Comparison of ENCODE assay signal across 18 mouse cellular contexts in genomic region chr12:99736971-99737370, GRCm38 (mm10).
DNase-seq lines count a peak whose midpoint lies in the region; ATAC-seq and TF ChIP-seq lines count a peak whose summit lies in the region.
"Had no signal": no experiment of that assay in that cellular context is flagged by ENCODE, and none has a peak within 500 bp of the region (broad histone marks: within the 10 kb centered on the region; RNA-seq: fewer than 3 reads in every experiment).

No protein-coding gene starts in this region.

- H3K27me3 ChIP-seq in neural tube, embryonic 11.5 days (ENCODE audit: control insufficient read depth, insufficient read depth, low read length): no peaks in the 10 kb centered on the region
- H3K27me3 ChIP-seq in midbrain, embryonic 16.5 days (ENCODE audit: control insufficient read depth, insufficient read depth, low read depth, low read length): no peaks in the 10 kb centered on the region
- H3K27me3 ChIP-seq in stomach, postnatal 0 days (ENCODE audit: control insufficient read depth, insufficient read depth, low read length): no peaks in the 10 kb centered on the region
- H3K27me3 ChIP-seq: CH12.LX; stomach, embryonic 15.5 days had no signal

- 0 out of 2 replicates have a peak, but pooled peaks cover 5% of the 10 kb centered on the region for H3K4me1 ChIP-seq in neural tube, embryonic 11.5 days (ENCODE audit: control insufficient read depth, insufficient read depth, low read length)
- H3K4me1 ChIP-seq in midbrain, embryonic 16.5 days (ENCODE audit: control insufficient read depth, insufficient read depth, low read length): no peaks in the 10 kb centered on the region
- H3K4me1 ChIP-seq in stomach, postnatal 0 days (replicated peaks; ENCODE audit: control insufficient read depth, insufficient read depth): no peaks in the 10 kb centered on the region
- H3K4me1 ChIP-seq: stomach, embryonic 15.5 days had no signal

- no peak overlapping the region for H3K9ac ChIP-seq in neural tube, embryonic 11.5 days (ENCODE audit: low read length)
- no peak overlapping the region for H3K9ac ChIP-seq in midbrain, embryonic 16.5 days (ENCODE audit: low read depth, low read length)
- no peak overlapping the region for H3K9ac ChIP-seq in stomach, postnatal 0 days (ENCODE audit: low read length)
- H3K9ac ChIP-seq: liver, postnatal 0 days; stomach, embryonic 15.5 days had no signal

- peak; percentile 13 for DNase-seq in CD4-positive, CD25-positive, alpha-beta regulatory T cell, adult 2 months (ENCODE audit: low read depth, low spot score)
- peak; percentile 17 for DNase-seq in neural tube, embryonic 11.5 days (ENCODE audit: low spot score)
- no peak for DNase-seq in neural tube, embryonic 10.5 days (ENCODE audit: extremely low spot score, low spot score)
- no peak for DNase-seq in left cerebral cortex, adult 18-20 months (ENCODE audit: low spot score in 2 of 2)
- DNase-seq in spleen, postnatal 36 days (ENCODE audit: low spot score in 2 of 2): no peak
- no peak for DNase-seq in stomach, postnatal 0 days (ENCODE audit: low spot score)
- DNase-seq: adrenal gland, adult 8-10 months; cerebellum, adult 11-12 months; cerebellum, postnatal 36 days; heart, postnatal 10 days; liver; liver, postnatal 0 days; lung, postnatal 14 days had no signal

- TF ChIP-seq EP300 in stomach, postnatal 0 days (optimal IDR thresholded peaks at IDR 0.05): no peak

- H3K36me3 ChIP-seq in neural tube, embryonic 11.5 days (ENCODE audit: control insufficient read depth, insufficient read depth, low read length): no peaks in the 10 kb centered on the region
- no peaks in the 10 kb centered on the region for H3K36me3 ChIP-seq in midbrain, embryonic 16.5 days (ENCODE audit: control insufficient read depth, insufficient read depth, low read length)
- H3K36me3 ChIP-seq in stomach, postnatal 0 days (ENCODE audit: control insufficient read depth, insufficient read depth, low read length): no peaks in the 10 kb centered on the region
- H3K36me3 ChIP-seq: heart, embryonic 10.5 days; stomach, embryonic 15.5 days had no signal

- H3K4me3 ChIP-seq in neural tube, embryonic 11.5 days (ENCODE audit: low read depth, low read length): no peak overlapping the region
- H3K4me3 ChIP-seq in midbrain, embryonic 16.5 days (ENCODE audit: low read depth, low read length): no peak overlapping the region
- H3K4me3 ChIP-seq in stomach, postnatal 0 days (ENCODE audit: low read depth, low read length): no peak overlapping the region
- H3K4me3 ChIP-seq: heart, embryonic 10.5 days; stomach, embryonic 15.5 days had no signal

- no peak overlapping the region for H3K4me2 ChIP-seq in neural tube, embryonic 11.5 days (ENCODE audit: low read depth)
- H3K4me2 ChIP-seq in midbrain, embryonic 16.5 days (ENCODE audit: low read length): no peak overlapping the region
- no peak overlapping the region for H3K4me2 ChIP-seq in stomach, postnatal 0 days (replicated peaks; ENCODE audit: low read depth)
- H3K4me2 ChIP-seq: stomach, embryonic 15.5 days had no signal

- no peak overlapping the region for H3K27ac ChIP-seq in neural tube, embryonic 11.5 days (ENCODE audit: low read depth, low read length)
- 0 out of 2 replicates have a peak overlapping the region, but pooled peaks have one; percentile 18 for H3K27ac ChIP-seq in midbrain, embryonic 16.5 days (ENCODE audit: low read length)
- H3K27ac ChIP-seq in stomach, postnatal 0 days (replicated peaks): no peak overlapping the region
- H3K27ac ChIP-seq: heart, embryonic 10.5 days; stomach, embryonic 15.5 days had no signal

- ATAC-seq in CD4-positive, CD25-positive, alpha-beta regulatory T cell, adult 4 months: no peak
- ATAC-seq in neural tube, embryonic 11.5 days (ENCODE audit: insufficient read depth, low FRiP score, low TSS enrichment): no peak
- ATAC-seq in midbrain, embryonic 16.5 days: 0 out of 2 replicates have a peak, but pooled peaks have one; percentile 11
- ATAC-seq in stomach, postnatal 0 days (ENCODE audit: low FRiP score, low TSS enrichment): no peak
- ATAC-seq: liver, postnatal 0 days had no signal

- 37% methylated on average over 3 of the region's 3 CpGs for WGBS in neural tube, embryonic 11.5 days
- WGBS in midbrain, embryonic 16.5 days: 43% methylated on average over 3 of the region's 3 CpGs
- 63% methylated on average over 3 of the region's 3 CpGs for WGBS in stomach, postnatal 0 days

- H3K9me3 ChIP-seq in neural tube, embryonic 11.5 days (ENCODE audit: control insufficient read depth, low read length): no peaks in the 10 kb centered on the region
- no peaks in the 10 kb centered on the region for H3K9me3 ChIP-seq in midbrain, embryonic 16.5 days (replicated peaks; ENCODE audit: control insufficient read depth, low read length, poor library complexity, severe bottlenecking)
- H3K9me3 ChIP-seq in stomach, postnatal 0 days (ENCODE audit: control insufficient read depth, low read length): no peaks in the 10 kb centered on the region
- H3K9me3 ChIP-seq: heart, embryonic 10.5 days; stomach, embryonic 15.5 days had no signal

- no peak for TF ChIP-seq CTCF in stomach, postnatal 0 days (IDR thresholded peaks at IDR 0.05; ENCODE audit: low read depth)

Comparison
In these comparisons a context has a peak if more than half of its experiments do, and no peak if none do; other contexts are left out.
1. DNase-seq: peak in CD4-positive, CD25-positive, alpha-beta regulatory T cell, adult 2 months (single experiment) and neural tube, embryonic 11.5 days (single experiment); none in neural tube, embryonic 10.5 days (single experiment), left cerebral cortex, adult 18-20 months (0 of 2), spleen, postnatal 36 days (0 of 2) and stomach, postnatal 0 days (single experiment).